Mouse (Mus musculus): ENCODE measurements around the gene Mrpl2. TPM values are rescaled to one million over a fixed set of nuclear protein-coding genes. Genes with fewer than 3 reads are reported as not detected.
A peak's percentile ranks its signal among the peaks of the same experiment; 100 is the strongest.

Gene Mrpl2
- total RNA-seq, 2 experiments from 2014 or later = 51.1 to 54.3 TPM

- DNase-seq (ENCODE audit: low spot score in 2 of 2) = no peak
Measured at GRCm38 (mm10) chr17:46623819-46624557, 22.0 kb upstream of the Mrpl2 start.

GRCm38 (mm10) chr17:46624598-46624997 is 21.4 kb upstream of the Mrpl2 start:
- DNase-seq (ENCODE audit: low spot score in 2 of 2) = no peak

GRCm38 (mm10) chr17:46627409-46627808 is 18.6 kb upstream of the Mrpl2 start:
- no peak for DNase-seq (ENCODE audit: low spot score in 2 of 2)

GRCm38 (mm10) chr17:46628471-46628790 is 17.6 kb upstream of the Mrpl2 start:
- DNase-seq (ENCODE audit: low spot score in 2 of 2) = no peak

- peak; percentile 75 to 82 for DNase-seq (ENCODE audit: low spot score in 2 of 2)
Measured at GRCm38 (mm10) chr17:46628791-46629684, 17.0 kb upstream of the Mrpl2 start, which contains the start of gene Ptk7. Gene Ptk7, minus strand, starts transcription at chr17:46629504.

- DNase-seq (ENCODE audit: low spot score in 2 of 2) = no peak
Measured at GRCm38 (mm10) chr17:46629685-46630441, 16.2 kb upstream of the Mrpl2 start.

- peak; percentile 82 to 85 for DNase-seq (ENCODE audit: low spot score in 2 of 2)
Measured at GRCm38 (mm10) chr17:46636831-46637523, 9.1 kb upstream of the Mrpl2 start.

GRCm38 (mm10) chr17:46639929-46640328 is 6.1 kb upstream of the Mrpl2 start:
- no peak for DNase-seq (ENCODE audit: low spot score in 2 of 2)

- DNase-seq (ENCODE audit: low spot score in 2 of 2) = no peak
Measured at GRCm38 (mm10) chr17:46642060-46642459, 4.0 kb upstream of the Mrpl2 start.

- DNase-seq (ENCODE audit: low spot score in 2 of 2) = no peak
Measured at GRCm38 (mm10) chr17:46644152-46644805, 1.8 kb upstream of the Mrpl2 start.

- no peak for DNase-seq (ENCODE audit: low spot score in 2 of 2)
Measured at GRCm38 (mm10) chr17:46644916-46645475, 1.0 kb upstream of the Mrpl2 start.

GRCm38 (mm10) chr17:46646322-46646662 is 263 bp downstream of the Mrpl2 start:
- no peak for DNase-seq (ENCODE audit: low spot score in 2 of 2)

- no peak for DNase-seq (ENCODE audit: low spot score in 2 of 2)
Measured at GRCm38 (mm10) chr17:46647279-46647678, 1.2 kb downstream of the Mrpl2 start.

GRCm38 (mm10) chr17:46648436-46648835 is 2.4 kb downstream of the Mrpl2 start:
- DNase-seq (ENCODE audit: low spot score in 2 of 2) = no peak

- no peak for DNase-seq (ENCODE audit: low spot score in 2 of 2)
Measured at GRCm38 (mm10) chr17:46649811-46650210, 3.8 kb downstream of the Mrpl2 start.

- peak; percentile 88 to 93 for DNase-seq (ENCODE audit: low spot score in 2 of 2)
Measured at GRCm38 (mm10) chr17:46650232-46651031, 4.4 kb downstream of the Mrpl2 start, which contains the start of gene Cul7. Gene Cul7, plus strand, starts transcription at chr17:46650337.

GRCm38 (mm10) chr17:46651292-46651691 is 5.3 kb downstream of the Mrpl2 start:
- no peak for DNase-seq (ENCODE audit: low spot score in 2 of 2)

GRCm38 (mm10) chr17:46651755-46652547 is 5.9 kb downstream of the Mrpl2 start:
- peak in 1 of 2 experiments; percentile 59 for DNase-seq (ENCODE audit: low spot score in 2 of 2)

Measured in layer of hippocampus, postnatal 14 days (tissue).